ENCODE assay signal across 9 mouse cellular contexts in the genomic region with DNA sequence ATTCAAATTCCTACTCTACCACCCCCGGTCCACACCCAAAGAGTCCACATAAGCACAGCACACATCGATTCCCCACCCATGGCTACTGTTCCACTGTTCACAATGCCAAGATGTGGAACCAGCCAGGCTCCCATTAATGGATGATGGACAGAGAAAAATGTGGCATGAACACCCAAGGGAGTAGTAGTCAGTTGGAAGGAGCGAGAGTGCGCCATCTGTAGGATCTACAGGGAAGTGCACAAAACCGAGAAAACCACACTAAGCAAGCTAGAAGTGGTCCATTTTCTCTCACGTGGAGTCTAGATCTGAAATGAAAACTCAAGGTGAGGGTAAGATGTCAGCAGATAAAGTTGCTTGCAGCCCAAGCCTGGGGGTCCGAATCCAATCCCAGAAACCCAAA. TPM values are rescaled to one million over a fixed set of nuclear protein-coding genes. Genes with fewer than 3 reads are reported as not detected.
DNase-seq lines count a peak whose midpoint lies in the region; ATAC-seq and TF ChIP-seq lines count a peak whose summit lies in the region.
"Had no signal": no experiment of that assay in that cellular context is flagged by ENCODE, and none has a peak within 500 bp of the region (broad histone marks: within the 10 kb centered on the region; RNA-seq: fewer than 3 reads in every experiment).

No protein-coding gene starts in this region.

- peak; percentile 0; the same call in 1 of the 2 replicates for TF ChIP-seq CTCF in lung, adult 2 months (IDR thresholded peaks at IDR 0.05; ENCODE audit: insufficient read depth, low read length)
- TF ChIP-seq CTCF in lung, postnatal 0 days (IDR thresholded peaks at IDR 0.05) = peak; percentile 69

- H3K4me2 ChIP-seq in lung, postnatal 0 days (replicated peaks; ENCODE audit: low read depth, low read length) = no peak overlapping the region

- ATAC-seq in lung, postnatal 0 days = no peak

- no peak overlapping the region for H3K27ac ChIP-seq in lung, postnatal 0 days (ENCODE audit: low read length)

- peaks cover 6% of the 10 kb centered on the region for H3K4me1 ChIP-seq in lung, adult 2 months (ENCODE audit: control insufficient read depth, insufficient read depth, low read length)
- no peaks in the 10 kb centered on the region for H3K4me1 ChIP-seq in lung, postnatal 0 days (ENCODE audit: insufficient read depth, low read depth, low read length)

- no peak for TF ChIP-seq EP300 in lung, postnatal 0 days (IDR thresholded peaks at IDR 0.05)

- DNase-seq in cerebellum, adult 11-12 months = peak; percentile 43
- no peak for DNase-seq in cerebellum, adult 8-10 months
- DNase-seq in lung, adult 2 months = peak; percentile 30
- no peak for DNase-seq in lung, postnatal 25 days (ENCODE audit: low spot score)
- peak; percentile 37 for DNase-seq in lung, postnatal 0 days (ENCODE audit: low spot score)
- DNase-seq in urinary bladder, postnatal 10 days (ENCODE audit: low spot score) = no peak
- no peak for DNase-seq in right cerebral cortex, postnatal 10 days (ENCODE audit: low spot score in 2 of 2)
- DNase-seq in testis, postnatal 10 days (ENCODE audit: low spot score) = no peak

- no peak overlapping the region for H3K9ac ChIP-seq in lung, postnatal 0 days (replicated peaks; ENCODE audit: low read depth)

- TF ChIP-seq POLR2A in lung, adult 2 months (IDR thresholded peaks at IDR 0.05; ENCODE audit: borderline replicate concordance, extremely low read depth, low read depth, low read length) = no peak

- 63% methylated on average over 7 of the region's 7 CpGs for WGBS in lung, adult 2 months
- 54% methylated on average over 7 of the region's 7 CpGs for WGBS in lung, postnatal 0 days

- H3K4me3 ChIP-seq in lung, adult 2 months (replicated peaks; ENCODE audit: extremely low read depth, low read depth, low read length) = no peak overlapping the region
- no peak overlapping the region for H3K4me3 ChIP-seq in lung, postnatal 0 days (ENCODE audit: low read depth, low read length)
- H3K4me3 ChIP-seq: myocyte had no signal

- H3K27me3 ChIP-seq in lung, postnatal 0 days (replicated peaks; ENCODE audit: insufficient read depth, low read length) = no peaks in the 10 kb centered on the region

- no peaks in the 10 kb centered on the region for H3K36me3 ChIP-seq in lung, postnatal 0 days (ENCODE audit: insufficient read depth, low read length)

- H3K9me3 ChIP-seq in lung, postnatal 0 days (ENCODE audit: low read length) = no peaks in the 10 kb centered on the region

RNA-seq across cellular contexts. Expression of a gene that starts 27.3 kb away (rescaled TPM):
- polyA plus RNA-seq in lung, adult 2 months (2012; rRNA removed) = 76.5 and 110 TPM in 2 replicates
- polyA plus RNA-seq in lung, postnatal 0 days (2015; fragmentation: Nextera tagmentation; extraction: Ambion mirVana) = 167 and 208 TPM in 2 replicates

RNA-seq across cellular contexts. Expression of a gene that starts 28.6 kb away (rescaled TPM):
- 17.7 and 23.0 TPM in 2 replicates for polyA plus RNA-seq in lung, adult 2 months (2012; rRNA removed)
- polyA plus RNA-seq in lung, postnatal 0 days (2015; fragmentation: Nextera tagmentation; extraction: Ambion mirVana) = 5.5 and 6.3 TPM in 2 replicates

Comparison
In these comparisons a context has a peak if more than half of its experiments do, and no peak if none do; other contexts are left out.
1. DNase-seq: peak in cerebellum, adult 11-12 months (single experiment), lung, adult 2 months (single experiment) and lung, postnatal 0 days (single experiment); none in cerebellum, adult 8-10 months (single experiment), lung, postnatal 25 days (single experiment), urinary bladder, postnatal 10 days (single experiment), right cerebral cortex, postnatal 10 days (0 of 2) and testis, postnatal 10 days (single experiment).